Mouse (Mus musculus) midbrain, embryonic 11.5 days (tissue): Measurements from ENCODE around the gene Bpifc. TPM values are rescaled to one million over a fixed set of nuclear protein-coding genes. Genes with fewer than 3 reads are reported as not detected.

Experiments used
- ATAC-seq: fragments of 200-750 bp; cut with Nextera tagmentation; 2 replicates; pipeline ENCODE4 v1.8.0; 2017; ENCODE audit warnings: moderate TSS enrichment, moderate library complexity; ENCODE audit not compliant: low FRiP score
- DNase-seq: peaks from one replicate; pipeline ENCODE4 v3.0.0; 2015; ENCODE audit warnings: low spot score; ENCODE audit errors: missing footprints
- H3K27ac ChIP-seq: fragments of 300-500 bp; sonication (generic); 2 replicates; pipeline ENCODE4 v1.5.1; 2014; ENCODE audit warnings: low read depth, low read length
- H3K27me3 ChIP-seq: fragments of 300-500 bp; sonication (generic); 2 replicates; pipeline ENCODE4 v1.6.1; 2014; ENCODE audit warnings: mild to moderate bottlenecking, low read length, moderate library complexity, mixed read lengths; ENCODE audit not compliant: control insufficient read depth, insufficient read depth
- H3K36me3 ChIP-seq: fragments of 300-500 bp; sonication (generic); 2 replicates; pipeline ENCODE4 v1.6.1; 2014; ENCODE audit warnings: mild to moderate bottlenecking, low read length, moderate library complexity, mixed read lengths; ENCODE audit not compliant: control insufficient read depth, insufficient read depth
- H3K4me1 ChIP-seq: fragments of 300-500 bp; sonication (generic); 2 replicates; pipeline ENCODE4 v1.6.1; 2014; ENCODE audit warnings: low read length; ENCODE audit not compliant: control insufficient read depth, insufficient read depth
- H3K4me2 ChIP-seq: fragments of 300-500 bp; sonication (generic); 2 replicates; pipeline ENCODE4 v1.6.1; 2014; ENCODE audit warnings: mild to moderate bottlenecking, moderate library complexity
- H3K4me3 ChIP-seq: fragments of 300-500 bp; sonication (generic); 2 replicates; pipeline ENCODE4 v1.5.1; 2014; ENCODE audit warnings: low read depth, low read length
- H3K9ac ChIP-seq: fragments of 300-500 bp; sonication (generic); 2 replicates; pipeline ENCODE4 v1.6.1; 2014; ENCODE audit warnings: low read length
- H3K9me3 ChIP-seq: fragments of 300-500 bp; sonication (generic); 2 replicates; pipeline ENCODE4 v1.6.1; 2016; ENCODE audit warnings: low read length; ENCODE audit not compliant: control insufficient read depth
- WGBS: fragments of 180-500 bp; shearing (Covaris S2); extraction: QIAGEN DNeasy Blood & Tissue Kit; methylation state at CpG from one replicate; pipeline ENCODE4 v1.1.7; 2014; 5-methylcytosine and 5-hydroxymethylcytosine counted together
- polyA plus RNA-seq: library from polyadenylated mRNA; unstranded; fragments of >200 nt; fragmentation: Nextera tagmentation; extraction: Ambion mirVana; gene quantifications from 2 replicates; pipeline ENCODE4 v1.2.1, GENCODE M21; 2014

The Bpifc gene
- polyA plus RNA-seq, 1 experiment from 2014 or later, result 0.12 TPM

DNA sequence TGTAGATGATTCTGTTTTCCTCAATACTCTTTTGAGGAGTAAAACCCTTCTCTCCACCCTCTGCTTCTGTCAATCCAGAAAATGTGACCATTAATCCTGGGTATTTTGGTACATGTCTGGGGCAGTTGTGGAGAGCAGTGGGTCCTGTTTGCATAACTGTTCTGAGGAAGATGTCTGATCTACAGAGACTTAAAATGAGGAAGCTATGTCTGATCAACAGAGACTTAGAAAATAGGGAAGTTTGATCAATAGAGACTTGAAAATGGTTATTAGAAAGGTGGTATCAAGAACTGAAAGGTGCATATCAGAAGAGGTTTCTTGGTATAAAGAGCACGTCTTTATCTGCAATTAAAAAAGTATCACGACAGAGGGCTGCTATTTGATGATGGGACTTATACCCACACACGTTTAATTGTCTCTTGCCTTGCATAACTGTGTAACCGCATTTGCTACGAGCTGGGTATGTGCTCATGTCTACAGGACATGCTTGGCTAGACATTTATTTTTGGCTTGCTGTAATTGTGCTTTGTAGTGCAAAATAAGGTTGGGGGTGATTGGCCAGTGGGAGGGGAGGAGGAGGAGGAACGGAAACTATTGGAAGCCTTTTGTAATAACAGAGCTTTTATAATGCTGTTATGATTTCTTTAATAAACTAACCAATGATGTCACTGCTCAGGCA, 59.8 kb downstream of the Bpifc start:
- whole genome bisulfite sequencing, result 94% methylated on average over 6 of the region's 6 CpGs
- Histone ChIP-seq H3K4me1 (peaks cover 6% of the 10 kb centered on the region), H3K9me3 (no peaks in the 10 kb centered on the region), H3K36me3 (peaks cover 15% of the 10 kb centered on the region), H3K27me3 (no peaks in the 10 kb centered on the region), H3K9ac (no peak overlapping the region), H3K27ac (no peak overlapping the region), H3K4me3 (no peak overlapping the region), H3K4me2 (no peak overlapping the region)
- DNase-seq (peak; percentile 53), ATAC-seq (no peak)

- Histone ChIP-seq H3K4me3 (no peak overlapping the region), H3K27ac (no peak overlapping the region), H3K27me3 (no peaks in the 10 kb centered on the region), H3K4me1 (no peaks in the 10 kb centered on the region), H3K9ac (no peak overlapping the region), H3K36me3 (peaks cover 25% of the 10 kb centered on the region; the same call in 1 of the 2 replicates), H3K4me2 (no peak overlapping the region), H3K9me3 (no peaks in the 10 kb centered on the region)
- WGBS, result 95% methylated on average over 8 of the region's 8 CpGs
- DNase-seq (peak; percentile 75), ATAC-seq (no peak)
Measured at GRCm38 (mm10) chr10:85948483-85949196, 63.1 kb downstream of the Bpifc start.

- Histone ChIP-seq H3K4me3 (no peak overlapping the region), H3K9me3 (no peaks in the 10 kb centered on the region), H3K9ac (no peak overlapping the region), H3K4me1 (no peaks in the 10 kb centered on the region), H3K27me3 (no peaks in the 10 kb centered on the region), H3K27ac (no peak overlapping the region), H3K4me2 (no peak overlapping the region), H3K36me3 (peaks cover 37% of the 10 kb centered on the region)
- 97% methylated on average over 6 of the region's 6 CpGs for WGBS
- ATAC-seq, result no peak
- DNase-seq, result no peak
Measured at GRCm38 (mm10) chr10:85936280-85936965, 75.3 kb downstream of the Bpifc start.

DNA sequence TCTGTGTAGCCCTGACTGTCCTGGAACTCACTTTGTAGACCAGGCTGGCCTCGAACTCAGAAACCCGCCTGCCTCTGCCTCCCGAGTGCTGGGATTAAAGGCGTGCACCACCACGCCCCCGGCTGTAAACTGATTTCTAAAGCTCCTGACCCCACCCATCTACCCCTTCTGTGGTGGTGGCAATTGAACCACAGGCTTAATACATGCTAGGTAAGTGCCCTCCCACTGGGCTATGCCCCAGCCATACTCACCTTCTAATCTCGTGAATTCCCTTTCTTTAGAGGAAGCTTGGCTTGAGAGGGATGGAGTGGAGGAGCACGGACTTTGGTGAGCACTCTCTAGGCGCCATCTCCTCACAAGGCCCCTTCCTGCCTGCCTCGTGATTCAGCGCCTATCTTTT, 81.7 kb downstream of the Bpifc start:
- Histone ChIP-seq H3K4me1 (no peaks in the 10 kb centered on the region; the same call in 1 of the 2 replicates), H3K9me3 (no peaks in the 10 kb centered on the region), H3K27ac (no peak overlapping the region), H3K27me3 (peaks cover 6% of the 10 kb centered on the region), H3K4me2 (no peak overlapping the region), H3K36me3 (no peaks in the 10 kb centered on the region), H3K9ac (no peak overlapping the region), H3K4me3 (no peak overlapping the region)
- DNase-seq (no peak), ATAC-seq (no peak)
- WGBS, result 93% methylated on average over 11 of the region's 11 CpGs

GRCm38 (mm10) chr10:85929208-85929591, 82.5 kb downstream of the Bpifc start:
- peak overlapping the region; percentile 76 for H3K4me2 ChIP-seq
- no peaks in the 10 kb centered on the region; the same call in 1 of the 2 replicates for H3K4me1 ChIP-seq
- no peaks in the 10 kb centered on the region for H3K9me3 ChIP-seq
- no peaks in the 10 kb centered on the region for H3K36me3 ChIP-seq
- ATAC-seq (no peak), DNase-seq (peak; percentile 86)
- H3K27me3 ChIP-seq, result peaks cover 6% of the 10 kb centered on the region
- H3K27ac ChIP-seq, result no peak overlapping the region
- 57% methylated on average over 11 of the region's 11 CpGs for WGBS
- peak overlapping the region; percentile 26; the same call in 1 of the 2 replicates for H3K9ac ChIP-seq
- peak overlapping the region; percentile 47 for H3K4me3 ChIP-seq

GRCm38 (mm10) chr10:85928499-85929207, 83.0 kb downstream of the Bpifc start:
- Histone ChIP-seq H3K27me3 (peaks cover 6% of the 10 kb centered on the region), H3K9me3 (no peaks in the 10 kb centered on the region), H3K9ac (peak overlapping the region; percentile 68), H3K36me3 (no peaks in the 10 kb centered on the region), H3K27ac (no peak overlapping the region), H3K4me2 (peak overlapping the region; percentile 76), H3K4me1 (no peaks in the 10 kb centered on the region; the same call in 1 of the 2 replicates), H3K4me3 (peak overlapping the region; percentile 47)
- WGBS, result under 1% methylated on average over 63 of the region's 63 CpGs
- peak; percentile 89 for ATAC-seq
- peak; percentile 98 for DNase-seq

DNA sequence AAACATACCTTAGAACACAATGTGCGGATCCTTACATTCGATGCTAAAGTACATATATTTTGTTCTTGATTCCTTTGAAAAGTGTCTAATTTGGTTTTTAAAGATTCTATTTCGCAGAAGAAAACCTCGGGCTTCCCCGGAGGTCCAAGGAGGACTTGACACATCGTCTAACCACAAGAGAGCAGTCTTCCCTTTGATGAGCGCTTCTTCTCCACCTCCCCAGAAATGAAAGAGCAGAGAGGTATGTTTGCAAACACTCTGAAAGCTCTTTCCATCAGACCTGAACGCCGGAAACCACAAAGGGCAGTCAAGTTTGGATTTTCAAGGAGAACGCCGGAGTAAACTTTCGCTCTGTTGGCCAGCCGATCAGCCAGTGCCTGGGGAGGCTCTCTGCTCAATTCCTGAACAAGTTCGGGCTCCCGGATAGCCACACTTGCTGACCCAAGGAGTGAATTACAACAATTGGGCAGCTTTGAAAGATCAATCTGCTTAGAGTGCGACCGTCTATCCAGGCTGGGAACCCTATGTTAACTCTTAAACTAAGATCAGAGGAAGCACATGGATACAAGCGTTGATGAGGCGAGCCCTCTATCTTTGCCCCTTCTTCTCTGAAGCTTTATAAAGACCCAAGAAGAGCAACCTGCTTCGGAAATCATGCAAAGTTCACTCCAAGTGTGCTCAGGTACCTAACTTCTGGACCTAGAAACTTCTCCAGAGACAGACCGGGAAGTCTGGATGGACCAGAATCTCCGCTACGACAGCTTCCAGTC, 83.8 kb downstream of the Bpifc start, which contains the start of gene Ascl4:
Gene Ascl4 (plus strand): TSS at position 6 of the 770 bp plus-strand sequence.
- Histone ChIP-seq H3K9ac (peak within 1 kb of the TSS; percentile 68), H3K27me3 (peaks cover 6% of the 10 kb centered on the region), H3K9me3 (no peaks in the 10 kb centered on the region), H3K4me1 (no peaks in the 10 kb centered on the region; the same call in 1 of the 2 replicates), H3K36me3 (no peaks in the 10 kb centered on the region), H3K4me3 (peak within 1 kb of the TSS; percentile 47), H3K4me2 (peak within 1 kb of the TSS; percentile 76), H3K27ac (no peak within 1 kb of the TSS)
- ATAC-seq (peak; percentile 25; the same call in 1 of the 2 replicates), DNase-seq (peak; percentile 97)
- WGBS, result under 1% methylated on average over 23 of the region's 23 CpGs
